Mouse (Mus musculus) testis, adult 2 months (tissue): ENCODE data around the gene Tmem110.

ENCODE experiments used
- CTCF ChIP-seq: fragments of 200-500 bp; IDR thresholded peaks from 2 replicates; pipeline ENCODE4 v1.5.1; 2012; ENCODE audit warnings: low read depth, mild to moderate bottlenecking, inconsistent platforms, low read length, moderate library complexity; ENCODE audit not compliant: control insufficient read depth, insufficient read depth, insufficient replicate concordance
- POLR2A ChIP-seq: fragments of 200-500 bp; IDR thresholded peaks from 2 replicates; pipeline ENCODE4 v1.6.1; 2012; ENCODE audit warnings: low read depth, mild to moderate bottlenecking, inconsistent platforms, low read length, moderate library complexity; ENCODE audit not compliant: control insufficient read depth

- TF ChIP-seq POLR2A (no peak), CTCF (no peak)
These were observed 87.3 kb downstream of the Tmem110 start for GRCm38 (mm10) chr14:30912641-30913040.
